Mouse (Mus musculus) cerebellum, postnatal 25 days (tissue): ENCODE measurements around the gene Wiz.

Source experiments
- DNase-seq, 2 experiments: peaks; one replicate each; pipeline ENCODE4 v3.0.0; 2021; ENCODE audit warnings: mixed read lengths in 2 of 2

The Wiz gene

DNA sequence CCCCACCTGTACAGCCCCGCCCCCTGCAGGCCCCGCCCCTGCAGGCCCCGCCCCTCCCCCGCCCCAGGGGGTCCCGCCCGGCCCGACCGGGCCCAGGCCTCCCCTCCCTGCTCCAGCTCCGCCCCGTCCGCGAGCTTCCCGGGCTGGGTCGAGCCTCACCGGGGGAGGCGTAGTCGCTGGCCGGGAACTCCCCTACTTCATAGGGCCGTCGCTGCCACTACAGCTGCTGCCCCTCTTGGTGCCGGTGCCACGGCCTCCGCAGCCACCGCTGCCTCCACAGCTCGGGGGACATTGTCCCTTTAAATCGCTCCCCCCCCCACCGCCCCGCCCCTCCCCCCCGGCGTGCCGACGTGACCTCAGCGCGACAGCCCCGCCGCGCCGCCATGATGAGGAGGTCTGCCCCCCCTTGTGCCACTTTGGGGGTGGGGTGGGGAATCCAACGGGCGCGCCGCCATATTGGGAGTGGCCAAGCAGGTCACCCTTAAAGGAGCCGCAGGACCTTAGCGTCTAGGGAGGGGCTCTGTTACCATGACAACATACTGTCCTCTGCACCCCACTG is at the start of gene Wiz:
TSS of gene Wiz (minus strand) at position 339 of the 559 bp plus-strand sequence.
- DNase-seq: peak; percentile 96 to 99

DNA sequence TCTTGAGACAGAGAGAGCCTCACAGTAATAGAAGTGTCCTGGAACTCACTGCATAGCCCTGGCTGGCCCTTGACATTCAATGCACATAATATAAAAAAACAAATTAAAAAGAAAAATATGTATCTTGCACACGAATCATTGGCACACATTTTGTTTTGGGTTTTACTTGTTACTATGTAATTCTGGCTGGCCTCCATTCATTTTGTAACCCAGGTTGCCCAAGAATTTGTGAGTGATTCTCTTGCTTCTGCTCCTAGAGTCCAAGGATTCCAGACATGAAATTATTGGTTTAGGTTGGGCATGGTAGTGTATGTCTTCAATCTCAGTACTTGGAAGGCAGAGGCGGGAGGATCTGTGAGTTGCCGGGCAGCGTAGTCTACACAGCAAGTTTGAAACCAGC is 47.9 kb upstream of the Wiz start:
- no peak for DNase-seq

DNA sequence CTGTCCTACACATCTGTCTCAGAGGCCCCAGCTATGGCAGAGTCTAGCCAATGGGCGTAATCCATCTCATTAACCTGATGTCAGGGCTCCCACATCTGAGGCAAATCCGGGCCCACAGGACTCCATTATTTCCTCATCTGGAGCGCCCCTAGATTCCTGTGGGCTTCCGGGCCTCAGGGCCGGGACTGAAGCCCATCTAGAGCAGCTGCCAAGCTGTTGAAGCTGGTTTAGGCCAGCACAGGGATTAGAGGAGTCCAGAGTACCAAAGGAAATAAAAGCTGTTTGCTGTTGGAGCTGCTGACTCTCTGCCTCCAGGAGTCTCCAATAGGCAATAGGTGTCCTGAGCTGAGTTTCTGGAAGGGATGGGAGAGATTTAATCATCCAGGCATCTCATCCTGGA is 45.9 kb upstream of the Wiz start:
- DNase-seq: no peak

DNA sequence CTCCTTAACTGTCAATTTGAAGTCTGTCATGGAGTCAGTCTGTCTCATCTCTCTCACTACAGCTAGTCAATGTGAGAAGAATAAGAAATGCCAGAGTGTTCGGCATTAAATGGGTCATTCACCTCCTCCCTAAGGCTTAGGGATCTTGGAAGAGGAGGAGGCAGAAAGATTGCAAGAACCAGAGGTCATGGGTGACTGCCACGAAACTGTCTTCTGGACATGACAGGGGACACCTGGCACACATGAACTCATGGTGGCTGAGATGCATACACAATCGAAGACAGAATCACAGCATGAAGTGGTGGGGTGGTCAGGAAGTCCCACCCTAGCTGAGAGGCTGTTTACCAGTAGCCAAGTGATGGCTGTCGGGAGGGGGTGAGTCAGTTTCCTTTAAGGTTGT is 45.1 kb upstream of the Wiz start:
- DNase-seq: no peak

DNA sequence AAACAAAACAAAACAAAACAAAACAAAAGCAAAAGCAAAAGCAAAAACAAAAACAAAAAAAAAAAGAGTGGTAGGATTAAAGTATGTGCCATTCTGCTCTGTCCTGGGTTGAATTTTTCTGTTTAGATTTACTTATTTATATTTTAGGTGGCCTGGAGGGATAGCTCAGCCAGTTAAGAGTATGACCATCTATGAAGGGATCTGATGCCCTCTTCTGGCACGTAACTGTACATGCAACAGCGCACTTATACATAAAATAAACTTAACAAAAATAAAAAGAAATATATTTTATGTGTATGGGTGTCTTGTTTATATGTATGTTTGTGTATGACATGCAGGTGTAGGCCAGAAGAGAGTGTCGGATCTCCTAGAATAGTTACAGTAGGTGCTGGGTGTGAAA is 42.7 kb upstream of the Wiz start:
- peak in 1 of 2 experiments; percentile 11 for DNase-seq

DNA sequence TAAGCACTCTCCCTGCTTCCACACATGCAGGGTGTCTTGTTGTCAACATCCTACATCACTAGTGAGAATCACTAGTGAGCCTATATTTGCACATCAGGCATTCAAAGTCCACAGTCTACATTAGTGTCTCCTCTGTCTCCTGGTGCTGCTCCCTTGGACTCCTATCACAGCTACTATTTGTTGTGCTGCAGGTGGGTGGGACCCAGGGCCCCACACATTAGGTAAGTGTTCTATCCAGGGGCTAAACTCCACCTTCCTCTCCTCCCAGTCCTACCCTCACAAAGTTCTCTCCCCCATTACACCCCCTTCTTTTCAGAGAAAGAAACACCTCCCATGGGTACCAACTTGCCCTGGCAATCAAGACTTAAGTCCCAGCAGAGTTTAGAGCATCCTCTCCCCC is 37.4 kb upstream of the Wiz start:
- no peak for DNase-seq

DNA sequence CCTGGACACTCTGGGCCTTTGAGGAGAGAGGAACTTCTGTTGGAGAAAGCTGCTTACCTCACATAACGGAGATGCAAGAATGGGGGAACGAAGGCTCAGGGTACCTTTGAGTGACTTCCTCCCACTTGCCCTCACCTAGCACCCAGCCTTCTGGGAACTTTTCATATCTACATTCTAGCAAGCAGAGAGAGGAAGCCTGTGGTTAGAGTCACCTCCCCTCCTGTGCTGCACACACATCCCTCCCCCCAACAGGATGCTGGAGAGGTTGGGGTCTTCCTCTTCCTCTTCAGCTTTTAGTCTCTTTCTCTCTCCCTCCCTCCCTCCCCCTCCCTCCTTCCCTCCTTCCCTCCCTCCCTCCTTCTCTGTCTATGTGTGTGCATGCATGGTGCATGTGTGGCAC is 34.8 kb upstream of the Wiz start, which contains the start of gene Pglyrp2:
TSS of gene Pglyrp2 (minus strand) at position 134 of the 400 bp plus-strand sequence.
- DNase-seq: no peak

DNA sequence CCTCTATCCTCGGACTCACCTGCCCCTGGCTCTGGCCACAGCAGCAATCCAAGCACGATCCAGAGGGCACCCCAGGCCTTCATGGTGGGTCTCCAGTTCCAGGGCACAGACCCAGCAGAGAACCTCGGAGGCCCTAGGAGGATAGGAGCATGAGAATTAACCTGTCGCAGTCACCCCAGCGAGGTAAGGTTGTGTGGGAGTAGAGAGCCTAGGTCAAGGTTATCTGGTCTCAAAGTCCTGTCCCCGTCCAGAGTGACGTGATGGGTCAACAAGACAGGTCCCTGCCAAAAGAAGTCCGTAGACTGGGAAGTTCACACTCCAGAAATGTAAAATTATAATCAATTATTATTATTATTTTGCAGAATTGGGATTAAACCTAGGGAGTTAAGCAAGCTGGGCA is 31.5 kb upstream of the Wiz start:
- DNase-seq: no peak

DNA sequence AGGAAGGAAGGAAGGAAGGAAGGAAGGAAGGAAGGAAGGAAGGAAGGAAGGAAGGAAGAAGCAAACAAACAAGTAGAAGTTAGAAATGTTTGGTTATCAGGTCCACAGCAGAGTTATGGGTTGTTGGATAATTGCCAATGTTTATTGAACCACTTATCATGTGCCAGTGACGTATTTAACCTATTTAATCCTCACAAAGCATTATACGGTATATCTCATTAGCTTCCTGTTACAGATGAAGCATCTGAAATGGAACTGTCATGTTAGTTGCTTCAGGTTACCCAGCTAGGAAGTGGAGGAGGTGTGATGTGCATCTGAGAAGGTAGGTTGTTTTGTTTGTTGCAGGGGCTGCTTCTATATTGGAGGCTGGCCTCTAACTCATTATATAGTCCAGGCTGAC is 30.8 kb upstream of the Wiz start:
- no peak for DNase-seq

DNA sequence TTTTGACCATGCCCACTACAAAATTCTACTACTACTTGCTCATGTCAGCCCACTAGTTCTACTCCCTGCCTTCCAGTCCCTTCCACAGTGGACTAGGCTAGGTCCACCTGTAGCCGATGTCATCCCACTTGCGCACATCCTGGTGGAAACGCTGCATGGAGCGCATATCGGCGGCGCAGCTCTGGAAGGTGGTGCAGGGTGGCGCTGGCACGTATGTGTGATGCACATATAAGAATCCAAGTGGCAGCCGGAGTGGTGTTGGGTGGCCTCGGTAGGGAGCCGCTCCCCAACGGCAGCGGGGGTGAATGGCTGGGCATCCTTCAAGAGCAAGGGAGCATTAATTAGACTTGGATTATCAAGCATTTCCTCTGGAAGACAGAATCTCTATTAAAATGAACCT is 27.5 kb upstream of the Wiz start:
- no peak for DNase-seq

DNA sequence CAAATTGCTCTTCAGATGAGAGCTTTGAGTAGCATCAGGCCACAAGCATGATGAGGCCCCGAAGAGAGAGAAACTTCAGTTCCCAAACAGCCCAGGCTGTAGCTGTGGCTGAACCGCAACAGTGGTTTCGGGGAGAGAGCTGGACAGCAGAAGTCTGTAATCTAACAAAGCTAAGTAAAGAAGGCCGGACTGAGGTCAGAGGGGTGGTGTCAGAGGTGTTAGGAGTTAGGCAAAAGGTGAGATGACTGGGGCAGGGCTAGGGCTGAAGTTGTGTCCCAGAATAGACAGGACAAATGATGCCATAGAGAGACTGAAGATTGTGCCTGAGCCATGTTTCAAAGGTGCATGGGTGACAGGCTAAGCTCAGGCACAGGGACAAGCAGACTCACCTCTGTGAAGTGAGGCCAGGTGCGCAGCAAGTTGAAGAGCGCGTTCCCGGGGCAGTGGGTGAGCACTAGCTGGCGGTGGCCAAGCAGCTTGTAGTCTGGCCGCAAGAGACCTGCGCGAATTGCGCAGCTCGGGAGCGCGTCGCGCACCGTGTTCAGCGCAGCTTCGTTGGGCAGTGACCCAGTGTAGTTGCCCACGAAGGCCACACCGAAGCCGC is 26.3 kb upstream of the Wiz start:
- no peak for DNase-seq

DNA sequence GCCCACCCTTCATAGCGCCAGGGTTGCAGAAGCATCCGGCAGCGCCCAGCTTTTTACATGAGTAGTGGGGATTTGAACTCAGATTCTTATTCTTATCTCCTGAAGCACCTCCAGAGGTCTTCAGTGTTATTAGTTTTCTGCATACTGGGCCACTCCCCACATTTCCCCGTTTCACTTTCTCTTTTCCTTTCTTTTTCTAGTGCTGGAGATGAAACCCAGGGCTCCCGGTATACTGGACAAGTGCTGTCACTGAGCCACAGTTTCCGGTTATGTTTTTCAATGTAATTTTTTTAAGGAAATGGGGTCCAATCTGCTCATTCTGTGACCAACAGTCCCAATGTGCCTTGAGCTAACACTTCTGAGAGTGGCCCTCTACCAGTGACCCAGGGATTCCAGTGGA is 22.7 kb upstream of the Wiz start:
- DNase-seq: no peak

DNA sequence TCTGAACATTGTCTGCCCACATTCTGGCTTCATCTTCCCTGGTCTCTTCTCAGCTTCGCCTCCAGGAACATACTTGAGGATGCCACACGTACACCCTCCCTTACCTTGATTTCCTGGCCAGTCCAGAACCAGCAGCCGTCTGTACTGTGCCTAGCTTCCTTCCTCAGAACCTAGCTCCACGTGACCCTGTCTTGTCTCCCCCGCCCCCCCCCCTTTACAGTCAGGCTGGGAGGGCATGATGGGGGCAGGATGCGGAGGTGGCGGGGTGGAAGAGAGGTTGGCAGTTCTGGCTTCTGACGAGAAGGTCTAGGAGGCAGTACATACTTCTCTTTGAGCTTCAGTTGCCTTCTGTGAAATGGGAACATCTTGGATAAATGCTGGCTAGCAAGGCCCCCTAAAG is 14.2 kb upstream of the Wiz start, which contains the start of gene Rasal3:
TSS of gene Rasal3 (minus strand) at position 167 of the 400 bp plus-strand sequence.
- DNase-seq: no peak

DNA sequence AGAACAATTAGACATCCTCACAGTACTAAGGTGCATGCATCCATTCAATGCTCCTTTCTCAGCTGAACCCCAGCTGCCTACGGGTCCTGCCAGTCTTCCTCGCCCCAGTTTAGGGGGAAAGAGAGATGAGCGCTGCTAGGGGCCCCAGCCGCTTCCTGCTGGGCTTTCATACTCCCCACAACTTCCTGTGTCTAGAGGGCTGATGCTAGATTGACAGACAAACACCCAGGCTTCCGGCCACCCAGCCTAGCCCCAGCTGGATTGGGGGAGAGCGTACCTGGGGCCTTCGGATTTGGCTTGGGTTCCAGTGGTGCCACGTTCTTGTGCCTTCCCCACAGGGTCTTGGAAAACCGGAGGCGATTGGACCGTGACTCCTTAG is 13.5 kb upstream of the Wiz start:
- no peak for DNase-seq

DNA sequence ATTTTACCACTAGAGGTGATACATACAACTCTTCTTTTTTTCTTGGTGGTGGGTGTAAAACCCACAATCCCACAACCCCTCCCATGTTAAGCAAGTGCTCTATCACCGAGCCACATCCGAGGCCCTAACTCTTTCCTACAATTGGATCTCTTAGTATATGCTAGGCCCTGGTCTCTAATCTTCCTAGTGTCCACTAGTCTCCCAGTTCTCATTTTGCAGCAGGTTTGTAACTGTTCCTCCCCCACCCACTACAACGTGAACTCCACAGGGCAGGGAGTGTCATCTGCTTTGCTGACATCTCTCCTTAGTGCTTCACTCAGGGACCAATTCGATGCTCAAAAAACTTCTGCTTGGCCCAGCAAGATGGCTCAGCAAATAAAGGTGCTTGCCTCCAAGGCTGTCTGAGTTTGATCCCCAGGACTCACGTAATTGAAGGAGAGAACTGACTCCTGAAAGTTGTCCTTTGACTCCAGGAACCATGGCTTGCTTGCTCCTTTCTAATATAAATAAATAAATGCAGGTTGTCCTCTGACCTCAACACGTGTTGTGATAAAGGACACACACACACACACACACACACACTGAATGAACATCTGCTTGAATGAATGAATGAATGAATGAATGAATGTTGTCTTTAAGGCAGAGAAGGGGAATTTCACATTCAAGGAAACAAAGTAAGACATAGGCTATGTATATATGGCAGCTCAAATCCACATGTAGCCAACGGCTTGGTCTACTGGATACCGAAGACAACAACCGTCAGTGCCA is 13.0 kb upstream of the Wiz start:
- DNase-seq: no peak

DNA sequence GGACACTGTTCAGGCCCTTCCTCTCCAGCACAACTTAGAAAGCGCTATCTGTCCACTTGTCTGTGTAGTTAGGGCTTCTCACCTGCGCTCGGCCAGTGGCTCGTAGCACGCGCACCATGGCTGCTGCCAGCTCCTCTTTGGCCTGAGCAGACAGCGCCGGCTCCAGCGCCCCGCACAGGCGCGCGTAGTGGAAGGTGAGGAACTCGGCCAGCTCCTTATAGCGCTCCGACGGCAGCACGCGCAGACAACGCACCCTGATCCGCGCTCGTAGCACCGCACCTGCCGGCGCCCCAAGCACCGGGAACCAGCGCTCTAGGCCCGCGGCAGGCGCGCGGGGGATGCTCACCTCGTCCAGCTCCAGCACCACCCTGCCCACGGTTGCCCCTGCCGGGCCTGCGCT is 7.0 kb upstream of the Wiz start:
- DNase-seq: no peak

DNA sequence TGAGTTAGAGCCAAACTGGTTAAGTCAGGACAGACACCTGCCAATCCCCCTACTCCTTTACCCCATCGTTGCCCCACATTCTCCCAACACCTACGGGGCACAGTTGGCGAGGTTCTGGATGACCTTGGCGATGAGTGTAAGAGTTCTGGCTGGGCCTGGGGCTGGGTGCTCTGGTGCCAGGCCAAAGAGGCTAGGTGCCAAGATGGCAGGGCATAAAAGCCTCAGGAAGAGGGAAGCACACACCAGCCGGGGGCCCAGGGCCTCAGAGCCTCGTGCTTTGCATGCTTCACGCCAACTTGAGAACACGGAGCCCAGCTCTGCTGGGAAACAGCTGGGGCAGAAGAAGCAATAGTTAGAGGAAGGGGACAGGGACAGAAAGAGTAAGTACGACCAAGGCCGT is 4.7 kb upstream of the Wiz start:
- no peak for DNase-seq

DNA sequence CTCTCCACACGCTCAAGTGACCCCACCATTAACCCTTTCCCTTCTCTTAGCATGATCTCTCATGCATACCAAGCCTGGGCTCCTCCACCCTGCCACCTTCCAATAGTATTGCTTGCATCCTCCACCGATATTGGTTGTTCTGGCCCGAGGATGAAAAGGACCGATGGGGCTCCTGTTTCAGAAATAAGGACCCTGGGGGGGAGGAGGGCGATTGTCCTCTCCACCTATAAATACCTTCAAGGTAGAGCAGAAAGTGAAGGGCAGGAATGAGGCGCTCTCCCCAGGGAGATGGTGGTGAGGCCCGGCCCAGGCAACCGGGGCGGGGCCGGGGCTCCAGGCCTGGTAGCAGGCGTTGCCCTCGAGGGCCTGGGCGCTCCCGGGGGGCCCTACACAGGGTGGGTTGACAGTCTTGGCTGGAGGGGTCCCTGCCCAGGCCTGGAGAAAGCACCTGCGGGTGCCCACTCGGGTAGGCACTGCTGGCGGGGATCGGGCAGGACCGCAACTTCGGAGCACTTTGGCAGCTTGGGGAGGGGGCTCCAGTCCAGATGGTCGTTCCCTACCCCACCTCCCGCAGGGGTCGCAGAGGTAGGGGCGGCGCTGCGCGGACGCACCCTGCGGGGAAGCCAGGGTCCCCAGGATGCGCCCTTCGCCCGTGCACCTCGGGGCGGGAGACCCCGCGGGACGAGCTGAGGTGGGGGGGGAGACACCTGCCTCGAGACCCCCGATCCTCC is 704 bp downstream of the Wiz start:
- peak; percentile 48 to 54 for DNase-seq

DNA sequence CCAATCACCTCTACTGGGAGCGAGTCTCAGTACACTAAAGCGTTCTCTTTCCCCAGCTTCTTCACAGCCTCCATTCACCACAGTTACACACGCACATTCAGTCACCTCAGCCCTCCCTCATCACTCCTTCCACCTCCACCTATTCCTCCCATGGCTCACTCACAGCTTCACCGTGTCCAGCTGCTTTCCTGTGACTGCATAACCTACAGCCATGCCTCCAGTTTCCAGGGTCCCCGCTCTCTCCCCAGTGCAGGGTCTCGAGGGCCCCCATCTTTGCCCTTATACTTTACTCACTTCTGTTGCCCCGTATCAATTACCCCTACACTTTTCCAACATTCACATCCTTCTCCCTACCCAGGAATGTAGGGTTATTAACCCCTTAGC is 1.3 kb downstream of the Wiz start:
- DNase-seq: no peak

DNA sequence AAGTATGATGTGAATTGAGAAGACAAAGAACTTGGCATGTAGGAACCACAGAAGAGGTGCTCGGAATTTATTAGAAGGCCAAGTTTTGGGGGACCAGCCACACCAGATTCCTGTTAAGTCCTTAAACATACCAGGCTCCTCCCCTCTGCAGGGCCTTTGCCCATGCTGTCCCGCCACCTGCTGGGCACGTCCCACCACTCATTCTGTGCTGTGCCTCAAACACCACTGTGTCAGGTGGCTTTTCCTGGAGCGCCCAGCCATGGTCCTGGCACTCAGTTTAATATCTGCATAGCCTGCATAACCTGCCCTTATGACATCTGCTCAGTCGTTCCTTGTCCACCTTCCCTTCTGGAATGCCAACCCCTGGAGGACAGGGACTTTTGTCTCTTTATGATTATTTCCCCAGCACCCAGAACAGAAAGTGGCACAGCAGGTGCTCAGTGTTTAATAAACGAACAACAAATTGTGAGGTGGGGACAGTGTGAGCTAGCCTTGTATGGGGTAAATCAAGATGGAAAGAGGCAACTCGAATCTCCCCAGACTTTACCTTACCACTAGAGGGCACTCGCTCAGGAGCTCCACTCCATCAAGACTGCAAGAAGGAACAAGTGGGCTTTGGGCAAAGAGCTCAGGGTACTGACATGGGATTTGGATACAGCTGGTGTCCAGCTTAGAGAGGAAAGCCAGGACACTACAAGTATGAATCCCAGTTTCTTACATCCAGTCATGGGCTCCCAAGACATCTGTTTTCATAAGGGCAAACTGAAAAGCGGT is 2.4 kb downstream of the Wiz start:
- DNase-seq: peak in 1 of 2 experiments; percentile 46

DNA sequence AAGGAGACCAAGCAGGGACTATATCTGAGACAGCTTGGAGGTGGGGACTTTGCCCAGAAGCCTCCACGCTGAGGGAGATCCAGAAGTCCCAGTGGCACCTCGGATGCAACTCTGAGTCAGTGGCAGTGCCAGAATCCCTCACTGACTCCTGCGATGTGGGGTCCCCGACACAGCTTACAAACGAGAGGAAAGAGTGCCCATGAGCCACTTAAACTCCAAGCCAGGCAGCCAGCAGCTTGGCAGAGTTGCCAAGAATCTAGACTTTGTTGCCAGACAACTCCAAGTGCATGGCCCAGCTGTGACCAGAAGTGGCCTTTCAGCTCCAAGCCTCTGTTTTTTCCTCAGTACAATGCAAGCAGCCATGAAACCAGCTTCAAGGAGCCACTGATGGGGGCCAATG is 5.6 kb downstream of the Wiz start:
- no peak for DNase-seq

DNA sequence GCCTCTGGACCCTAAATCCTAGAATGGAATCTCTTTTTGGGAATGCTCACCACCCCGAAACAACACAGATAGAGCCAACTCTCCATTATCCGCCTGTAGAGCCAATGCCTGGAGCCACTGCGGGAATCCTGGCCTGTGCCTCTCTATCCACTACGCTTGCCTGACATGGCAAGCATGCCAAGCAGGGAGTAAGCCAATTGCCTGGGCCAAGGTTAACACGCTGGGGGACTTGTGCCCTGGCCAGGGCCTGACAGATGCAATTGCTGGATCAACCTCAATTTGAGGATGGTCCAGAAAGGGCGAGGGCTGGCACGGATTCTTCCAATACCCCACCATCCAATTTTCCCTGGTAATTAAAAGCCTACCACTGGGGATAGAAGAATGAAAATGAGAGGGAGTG is 6.7 kb downstream of the Wiz start:
- peak; percentile 70 to 78 for DNase-seq

DNA sequence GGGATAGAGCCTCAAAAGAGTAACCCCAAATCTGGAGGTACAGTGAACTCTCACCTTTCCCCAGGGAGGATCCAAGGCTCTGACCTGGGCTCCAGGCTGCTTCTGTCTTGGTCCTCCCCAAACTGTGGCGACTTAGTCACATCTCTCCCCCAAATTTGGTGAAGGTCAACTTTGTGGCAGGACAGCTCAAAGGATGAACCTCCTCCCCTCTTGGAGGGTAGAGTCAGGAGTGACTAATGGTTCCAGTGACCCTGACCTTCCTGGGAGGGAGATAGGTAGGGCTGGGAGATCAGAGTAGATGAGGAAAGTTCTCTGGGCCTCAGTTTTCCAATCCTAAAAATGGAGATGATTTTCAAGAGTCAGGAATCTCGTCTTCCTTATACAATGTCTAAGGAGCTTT is 10.5 kb downstream of the Wiz start:
- no peak for DNase-seq
